Mouse (Mus musculus): Measurements from ENCODE around the gene Zmiz1.

DNA sequence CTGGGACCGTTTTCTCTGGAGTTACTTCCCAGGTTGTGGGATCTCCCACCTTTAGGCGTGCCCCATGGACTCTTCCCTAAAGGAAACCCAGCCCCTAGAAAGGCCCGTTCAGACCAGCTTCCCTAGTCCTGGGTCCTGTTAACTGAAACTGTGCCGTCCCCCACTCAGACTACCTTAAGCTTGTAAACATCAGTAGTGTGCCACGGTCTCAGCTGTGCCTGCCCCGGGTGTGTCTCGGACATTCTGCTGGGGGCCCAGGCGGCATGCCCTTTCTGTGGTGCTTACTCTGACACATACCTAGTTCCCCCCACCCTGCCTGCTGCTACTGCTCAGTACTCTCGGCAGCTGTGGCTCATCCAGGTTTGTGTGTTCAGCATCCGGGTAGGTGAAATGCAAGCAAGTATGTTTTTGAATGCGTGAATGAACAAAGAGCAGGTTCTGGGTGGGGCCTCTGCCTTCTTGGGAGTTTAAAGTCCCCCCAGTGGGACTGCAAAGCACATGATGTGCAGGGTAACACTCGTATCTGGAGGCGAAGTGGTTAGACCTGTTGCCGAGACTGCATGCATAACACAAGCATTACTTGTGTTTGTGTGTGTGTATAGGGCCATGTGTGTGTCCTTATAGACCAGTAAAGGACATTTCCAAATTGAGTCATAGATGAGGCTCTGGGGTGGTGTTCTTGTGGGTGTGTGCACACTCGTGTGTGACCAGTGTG, 157.2 kb downstream of the Zmiz1 start:
- TF ChIP-seq CTCF (IDR thresholded peaks at IDR 0.05; ENCODE audit: low read depth, low read length), result no peak
- TF ChIP-seq POLR2A (IDR thresholded peaks at IDR 0.05; ENCODE audit: borderline replicate concordance, low read depth, low read length), result no peak

Measured in bone marrow macrophage, adult 2 months (primary cell).